Mouse (Mus musculus) frontal cortex, postnatal 25 days (tissue): ENCODE data around the gene Dexi.
A peak's percentile ranks its signal among the peaks of the same experiment; 100 is the strongest.

ENCODE experiments used
- DNase-seq, 2 experiments: peaks; one replicate each; pipeline ENCODE4 v3.0.0; 2022; ENCODE audit warnings: low spot score in 2 of 2

The Dexi gene

GRCm38 (mm10) chr16:10542698-10543365 lies at the start of gene Dexi:
Gene Dexi, minus strand, starts transcription at chr16:10543054.
- peak; percentile 81 to 92 for DNase-seq

GRCm38 (mm10) chr16:10586546-10586945 lies 43.7 kb upstream of the Dexi start:
- no peak for DNase-seq

DNA sequence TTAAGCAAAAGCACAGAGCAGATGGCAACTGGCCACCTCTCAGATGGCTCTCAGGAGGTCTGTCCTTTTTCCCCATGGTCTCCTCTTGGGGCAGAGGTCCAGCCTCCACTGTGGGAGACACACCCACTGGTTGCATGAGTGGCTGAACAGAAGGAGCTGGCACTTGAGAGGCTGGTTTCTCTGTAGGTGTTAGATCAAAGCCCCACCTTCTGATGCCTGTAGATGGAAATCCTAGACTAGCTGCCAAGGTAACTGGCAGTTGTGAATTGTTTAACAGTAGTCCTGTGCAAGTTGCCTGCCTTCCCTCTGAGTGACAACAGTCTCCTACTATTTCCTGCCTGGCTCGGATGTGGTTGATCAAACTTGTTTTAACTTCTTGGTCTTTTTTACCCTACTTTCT lies 42.3 kb upstream of the Dexi start:
- DNase-seq: no peak

DNA sequence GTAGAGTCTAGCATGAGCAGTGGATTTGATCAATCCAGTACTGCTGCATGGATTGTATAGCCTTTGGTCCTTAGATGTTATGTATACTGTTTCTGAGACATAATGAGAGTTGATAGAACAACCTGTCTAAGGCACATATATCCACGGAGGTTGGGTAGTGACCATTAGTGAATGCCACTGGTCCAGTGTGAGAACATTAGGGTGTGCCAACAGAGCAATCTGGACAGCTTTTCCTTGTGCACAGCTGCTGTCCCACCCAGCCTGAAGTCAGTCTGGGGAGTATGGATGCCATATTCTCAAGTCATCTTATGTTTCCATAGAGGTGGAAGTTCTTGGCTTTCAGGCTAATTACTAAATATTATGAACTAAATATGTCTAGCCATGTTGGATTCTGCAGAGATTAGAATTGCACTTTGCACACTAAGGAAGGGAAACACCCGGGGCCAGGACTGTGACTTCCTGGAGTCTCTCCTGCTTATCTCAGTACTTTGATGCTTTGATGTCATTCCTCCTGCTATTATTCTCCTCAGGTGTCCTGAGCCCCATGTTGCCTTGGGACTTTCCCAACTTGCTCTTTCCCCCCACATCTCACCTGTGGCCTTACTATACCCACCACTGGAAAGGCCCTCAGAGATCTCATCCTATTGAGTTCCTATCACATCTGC lies 38.5 kb upstream of the Dexi start:
- DNase-seq: no peak

- no peak for DNase-seq
These were observed 35.5 kb upstream of the Dexi start for GRCm38 (mm10) chr16:10578376-10578775.

DNA sequence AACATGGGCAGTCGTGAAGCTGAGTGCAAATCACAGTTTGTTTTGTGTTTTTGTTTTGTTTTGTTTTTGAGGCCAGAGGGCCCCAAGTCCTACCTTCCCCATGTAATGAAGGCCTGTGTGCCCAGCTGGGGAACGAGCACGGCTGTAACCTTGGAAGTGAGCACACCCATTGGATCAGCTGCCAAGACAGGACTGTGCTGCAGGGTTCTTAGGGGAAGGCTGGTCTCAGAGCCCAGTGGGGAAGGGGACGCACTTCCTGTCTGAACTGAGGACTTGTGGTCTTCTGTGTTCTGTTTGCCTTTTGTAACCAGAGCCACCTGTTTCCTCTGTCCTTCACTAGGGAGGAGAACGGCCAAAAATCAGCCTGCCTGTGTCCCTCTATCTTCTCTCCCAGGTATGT lies 34.7 kb upstream of the Dexi start:
- DNase-seq: no peak

DNA sequence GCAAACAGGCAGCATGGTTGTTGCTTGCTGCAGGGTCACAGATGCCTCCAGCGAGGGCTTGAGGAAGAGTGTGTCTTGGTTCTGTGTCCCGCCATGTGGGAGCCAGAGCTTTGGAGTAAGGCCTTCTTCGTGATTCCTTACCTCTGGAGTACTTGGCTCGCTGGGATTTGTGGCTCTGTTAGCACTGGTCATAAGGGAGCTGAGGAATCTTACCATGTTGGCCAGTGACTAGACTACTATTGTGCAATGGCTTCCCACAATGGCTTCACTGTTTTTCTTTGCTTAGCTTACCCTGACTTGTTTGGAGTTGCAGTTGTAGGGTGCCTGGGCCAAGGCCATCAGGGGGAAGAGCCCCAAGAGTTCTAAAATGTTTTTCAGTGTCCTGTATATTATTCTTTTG lies 33.1 kb upstream of the Dexi start:
- no peak for DNase-seq

DNA sequence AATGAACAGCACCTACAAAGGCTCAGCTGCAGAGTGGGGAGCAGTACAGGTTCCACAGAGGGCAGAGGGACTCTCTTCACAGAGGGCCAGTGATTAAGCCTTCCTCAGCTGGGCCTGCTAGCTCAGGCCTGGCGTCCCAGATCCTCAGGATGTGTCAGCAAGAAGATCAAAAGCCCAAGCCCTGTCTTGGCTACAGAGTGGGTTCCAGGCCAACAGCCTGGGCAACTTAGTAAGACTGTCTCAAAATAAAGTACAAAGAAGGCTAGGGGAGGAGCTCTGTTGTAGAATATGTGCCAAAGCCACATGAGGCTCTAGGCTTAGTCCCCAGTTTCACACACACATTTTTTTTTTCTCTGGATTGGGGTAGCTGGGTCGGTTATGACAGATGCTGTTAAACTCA lies 32.1 kb upstream of the Dexi start:
- DNase-seq: no peak

DNA sequence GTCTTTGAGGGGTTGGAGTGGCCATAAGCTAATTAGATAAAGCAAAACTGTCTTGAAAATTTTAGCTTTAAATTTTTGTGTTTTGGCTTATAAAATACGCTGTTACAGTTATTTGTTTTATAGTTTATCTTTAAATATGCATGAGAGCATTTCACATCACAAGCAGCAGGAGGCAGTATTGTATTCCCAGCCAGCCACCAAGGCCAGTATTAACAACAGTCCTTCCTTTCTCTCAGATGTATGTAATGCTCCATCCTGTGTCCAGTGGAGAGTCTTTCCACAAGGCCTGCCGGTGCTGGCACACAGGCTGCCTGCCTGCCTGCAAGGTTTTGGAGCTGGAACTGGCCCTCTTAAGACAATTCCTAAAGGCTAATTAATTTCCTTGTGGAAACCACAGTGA lies 29.0 kb upstream of the Dexi start:
- DNase-seq: no peak

DNA sequence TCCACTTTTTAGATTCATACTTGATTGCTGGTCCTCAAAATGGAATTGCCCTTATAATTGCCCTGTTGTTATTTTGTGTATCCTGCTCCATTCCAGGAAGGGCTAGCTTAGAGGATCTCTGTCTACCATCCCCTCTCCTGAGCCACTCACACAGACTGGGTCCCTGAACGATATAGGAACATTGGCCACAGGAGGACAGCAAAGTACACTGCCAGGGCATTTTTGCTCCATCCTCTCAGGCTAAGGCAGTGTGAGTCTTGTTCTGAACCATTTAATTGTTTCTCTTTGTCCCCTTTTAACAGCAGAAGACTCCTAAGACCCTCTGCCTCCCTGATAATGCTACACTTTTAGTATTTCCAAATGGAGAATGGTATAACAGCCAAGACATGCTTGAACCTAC lies 27.9 kb upstream of the Dexi start:
- DNase-seq: peak; percentile 50 to 51

DNA sequence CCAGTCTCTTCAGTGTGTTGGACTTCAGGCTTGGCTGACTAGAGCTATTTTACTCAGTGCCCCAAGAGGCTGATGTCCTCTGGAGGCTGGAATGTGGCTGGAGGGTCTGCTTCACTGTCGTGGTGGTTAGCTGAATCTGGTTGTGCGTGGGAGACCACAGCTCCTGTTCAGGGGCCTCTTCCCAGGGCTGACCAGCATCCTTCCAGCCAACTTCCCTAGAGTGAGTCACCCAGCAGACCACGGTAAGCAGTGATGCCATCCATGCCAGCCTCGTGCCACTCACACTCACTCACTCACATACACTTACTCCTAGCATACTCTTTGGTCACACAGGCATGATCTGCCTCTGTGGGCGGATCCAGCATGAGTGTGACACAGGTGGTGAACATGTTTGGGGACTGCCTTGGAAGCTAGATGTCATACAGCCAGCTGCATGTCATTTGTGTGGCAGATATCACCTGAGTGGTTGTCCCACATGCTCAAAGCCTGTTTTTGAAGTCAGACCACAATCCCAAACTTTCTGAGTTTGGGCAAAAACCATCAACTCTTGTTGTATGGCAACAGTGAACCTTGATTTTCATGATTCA lies 27.0 kb upstream of the Dexi start:
- no peak for DNase-seq

- DNase-seq: no peak
These were observed 24.3 kb upstream of the Dexi start for GRCm38 (mm10) chr16:10567153-10567552.

- peak; percentile 40 to 52 for DNase-seq
These were observed 22.5 kb upstream of the Dexi start for GRCm38 (mm10) chr16:10565278-10565885.

DNA sequence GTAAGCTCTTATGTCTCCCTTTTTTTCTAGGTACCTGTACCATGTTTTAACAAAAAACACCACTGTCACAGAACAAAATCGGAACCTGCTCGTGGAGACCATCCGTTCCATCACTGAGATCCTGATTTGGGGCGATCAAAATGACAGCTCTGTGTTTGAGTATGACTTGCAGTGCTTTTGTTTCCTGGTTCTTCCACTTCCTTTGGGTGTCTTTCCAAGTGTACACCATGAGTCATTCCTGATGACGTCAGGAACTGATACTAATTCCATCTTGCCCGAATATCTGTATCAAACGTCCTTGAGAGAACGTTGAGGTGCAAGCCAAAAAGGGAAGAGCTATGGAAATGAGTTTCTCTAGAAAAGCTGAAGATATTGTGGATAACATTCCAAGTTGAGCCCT lies 17.1 kb upstream of the Dexi start:
- DNase-seq: no peak

DNA sequence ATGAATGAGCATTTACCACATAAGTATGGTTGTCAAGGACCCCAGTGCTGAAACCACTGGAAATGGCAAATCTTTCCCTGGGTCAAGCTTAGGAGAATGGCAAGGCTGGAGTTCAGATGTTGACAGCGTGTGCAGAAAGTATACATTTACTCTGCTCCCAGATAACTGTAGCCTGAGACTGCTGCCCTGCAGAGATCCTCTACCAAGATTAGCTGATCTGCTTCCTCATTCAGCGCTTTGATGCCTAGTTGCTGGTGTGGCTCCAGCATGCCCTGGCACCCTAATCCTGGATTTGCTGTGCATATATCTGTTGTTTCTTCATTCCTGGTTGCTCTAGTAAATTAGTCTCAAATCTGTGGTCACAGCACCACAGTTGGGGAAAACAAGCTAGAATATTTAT lies 11.0 kb upstream of the Dexi start:
- DNase-seq: no peak

DNA sequence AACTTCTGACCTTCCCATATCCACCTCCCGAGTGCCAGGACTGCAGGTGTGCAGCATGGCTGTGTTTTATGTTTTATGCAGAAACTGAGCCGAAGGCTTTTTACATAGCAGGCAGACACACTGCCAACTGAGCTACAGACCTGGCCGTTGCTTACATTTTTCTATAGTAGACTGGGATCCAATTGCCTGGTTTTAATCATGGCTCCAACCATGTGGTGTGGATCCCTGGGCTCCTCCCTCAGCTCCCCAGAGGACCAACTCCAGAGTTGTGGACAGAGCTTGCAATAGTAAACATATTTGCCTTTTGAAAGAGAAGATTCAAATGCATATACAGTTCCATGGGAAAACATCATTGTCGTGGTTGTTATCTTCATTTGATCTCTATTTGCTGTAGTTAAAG lies 8.7 kb upstream of the Dexi start:
- DNase-seq: no peak

- DNase-seq: no peak
These were observed 6.7 kb upstream of the Dexi start for GRCm38 (mm10) chr16:10549600-10549999.

GRCm38 (mm10) chr16:10548938-10549337 lies 6.1 kb upstream of the Dexi start:
- DNase-seq: no peak

- DNase-seq: no peak
These were observed 4.0 kb upstream of the Dexi start for GRCm38 (mm10) chr16:10546865-10547264.

- peak; percentile 87 to 94 for DNase-seq
These were observed 2.3 kb upstream of the Dexi start, which contains the start of gene Clec16a for GRCm38 (mm10) chr16:10544995-10545622. Gene Clec16a, plus strand, starts transcription at chr16:10545339.

- peak in 1 of 2 experiments; percentile 28 for DNase-seq
These were observed 588 bp downstream of the Dexi start for GRCm38 (mm10) chr16:10542266-10542665.

- DNase-seq: no peak
These were observed 1.3 kb downstream of the Dexi start for GRCm38 (mm10) chr16:10541598-10541930.
